8 mouse cellular contexts compared by ENCODE assay signal in genomic region chr5:137683388-137684293, GRCm38 (mm10). TPM values are rescaled to one million over a fixed set of nuclear protein-coding genes. Genes with fewer than 3 reads are reported as not detected.
DNase-seq lines count a peak whose midpoint lies in the region; ATAC-seq and TF ChIP-seq lines count a peak whose summit lies in the region.

No protein-coding gene starts in this region.

- peaks cover 4% of the 10 kb centered on the region; the same call in 1 of the 2 replicates for H3K79me2 ChIP-seq in CH12.LX (replicated peaks; ENCODE audit: control insufficient read depth, extremely low read depth, insufficient read depth, poor library complexity, severe bottlenecking)

- peak overlapping the region; percentile 42 for H3K4me2 ChIP-seq in CH12.LX (ENCODE audit: insufficient read depth, low read depth, poor library complexity, severe bottlenecking)
- peak overlapping the region; percentile 98 for H3K4me2 ChIP-seq in embryonic facial prominence, embryonic 12.5 days (replicated peaks)
- peak overlapping the region; percentile 88 for H3K4me2 ChIP-seq in intestine, embryonic 15.5 days (replicated peaks)
- peak overlapping the region; percentile 98 for H3K4me2 ChIP-seq in lung, embryonic 16.5 days (ENCODE audit: low read depth, low read length)

- peak overlapping the region; percentile 59 to 69 (median 63) for H3K4me3 ChIP-seq in CH12.LX (replicated peaks in 1 of 3; ENCODE audit: low read depth in 2 of 3, low read length in 2 of 3, poor library complexity in 1 of 3)
- H3K4me3 ChIP-seq in embryonic facial prominence, embryonic 12.5 days = peak overlapping the region; percentile 76
- peak overlapping the region; percentile 84 for H3K4me3 ChIP-seq in intestine, embryonic 15.5 days (replicated peaks)
- H3K4me3 ChIP-seq in lung, embryonic 16.5 days (ENCODE audit: low read length) = peak overlapping the region; percentile 82

- H3K9me3 ChIP-seq in CH12.LX (replicated peaks; ENCODE audit: low read length) = no peaks in the 10 kb centered on the region
- H3K9me3 ChIP-seq in embryonic facial prominence, embryonic 12.5 days = no peaks in the 10 kb centered on the region
- no peaks in the 10 kb centered on the region for H3K9me3 ChIP-seq in intestine, embryonic 15.5 days
- H3K9me3 ChIP-seq in lung, embryonic 16.5 days (ENCODE audit: control insufficient read depth, low read length) = no peaks in the 10 kb centered on the region

- no peak for TF ChIP-seq CTCF in CH12.LX (conservative IDR thresholded peaks at IDR 0.05 in 1 of 2, IDR thresholded peaks at IDR 0.05 in 1 of 2; ENCODE audit: low read depth in 2 of 2, low read length in 2 of 2)

- H3K27ac ChIP-seq in CH12.LX (ENCODE audit: insufficient read depth, low read depth) = no peak overlapping the region
- H3K27ac ChIP-seq in embryonic facial prominence, embryonic 12.5 days = peak overlapping the region; percentile 75; the same call in 1 of the 2 replicates
- H3K27ac ChIP-seq in intestine, embryonic 15.5 days = peak overlapping the region; percentile 82
- H3K27ac ChIP-seq in lung, embryonic 16.5 days (ENCODE audit: low read length) = peak overlapping the region; percentile 71

- no peak for TF ChIP-seq RAD21 in CH12.LX (IDR thresholded peaks at IDR 0.05; ENCODE audit: low read depth, low read length)

- dilution Hi-C loops in CH12.LX (cut with MboI; ENCODE audit: extremely low pct_ligation_motif_present, extremely low pct_unique_long_range_greater_than_20kb, low sequenced_read_pairs) = no loop called here

- WGBS in embryonic facial prominence, embryonic 12.5 days = 15% methylated on average over 28 of the region's 28 CpGs
- WGBS in intestine, embryonic 15.5 days = 6% methylated on average over 28 of the region's 28 CpGs
- WGBS in lung, embryonic 16.5 days = 4% methylated on average over 28 of the region's 28 CpGs

- H3K36me3 ChIP-seq in CH12.LX (replicated peaks in 1 of 2; ENCODE audit: control insufficient read depth in 1 of 2, insufficient read depth in 1 of 2, low read length in 1 of 2) = peaks cover 0 to 28% of the 10 kb centered on the region in 2 experiments
- H3K36me3 ChIP-seq in embryonic facial prominence, embryonic 12.5 days = no peaks in the 10 kb centered on the region
- H3K36me3 ChIP-seq in intestine, embryonic 15.5 days = no peaks in the 10 kb centered on the region
- H3K36me3 ChIP-seq in lung, embryonic 16.5 days (ENCODE audit: control insufficient read depth, insufficient read depth, low read length) = no peaks in the 10 kb centered on the region
- no peaks in the 10 kb centered on the region for H3K36me3 ChIP-seq in splenic B cell, adult 2 months (ENCODE audit: control insufficient read depth, insufficient read depth, low read length, poor library complexity, severe bottlenecking)

- no peaks in the 10 kb centered on the region for H3K27me3 ChIP-seq in CH12.LX (replicated peaks)
- no peaks in the 10 kb centered on the region for H3K27me3 ChIP-seq in embryonic facial prominence, embryonic 12.5 days
- no peaks in the 10 kb centered on the region for H3K27me3 ChIP-seq in intestine, embryonic 15.5 days (replicated peaks)
- no peaks in the 10 kb centered on the region for H3K27me3 ChIP-seq in lung, embryonic 16.5 days (ENCODE audit: control insufficient read depth, insufficient read depth, low read depth, low read length)
- H3K27me3 ChIP-seq in splenic B cell, adult 2 months (ENCODE audit: control insufficient read depth, insufficient read depth, low read length, poor library complexity, severe bottlenecking) = no peaks in the 10 kb centered on the region

- H3K9ac ChIP-seq in CH12.LX (ENCODE audit: insufficient read depth, low read depth) = peak overlapping the region; percentile 17
- peak overlapping the region; percentile 73 for H3K9ac ChIP-seq in embryonic facial prominence, embryonic 12.5 days
- peak overlapping the region; percentile 80 for H3K9ac ChIP-seq in intestine, embryonic 15.5 days
- H3K9ac ChIP-seq in lung, embryonic 16.5 days (ENCODE audit: low read length) = peak overlapping the region; percentile 69

- no peak for TF ChIP-seq EP300 in CH12.LX (IDR thresholded peaks at IDR 0.05; ENCODE audit: low read length)

- peaks cover 0 to 31% of the 10 kb centered on the region in 2 experiments; a peak in 2 of 4 replicates for H3K4me1 ChIP-seq in CH12.LX (ENCODE audit: control insufficient read depth in 1 of 2, insufficient read depth in 2 of 2)
- H3K4me1 ChIP-seq in embryonic facial prominence, embryonic 12.5 days = peaks cover 20% of the 10 kb centered on the region
- H3K4me1 ChIP-seq in intestine, embryonic 15.5 days (replicated peaks) = 0 out of 2 replicates have a peak, but pooled peaks cover 2% of the 10 kb centered on the region
- peaks cover 13% of the 10 kb centered on the region for H3K4me1 ChIP-seq in lung, embryonic 16.5 days (replicated peaks; ENCODE audit: control insufficient read depth, insufficient read depth, low read length)

- DNase-seq in embryo, embryonic 10 days (ENCODE audit: low spot score) = peak; percentile 26
- no peak for DNase-seq in embryo, embryonic 11 days
- DNase-seq in CH12.LX (ENCODE audit: extremely low read depth) = peak; percentile 62
- peak; percentile 47 for DNase-seq in splenic B cell, adult 2 months (ENCODE audit: low read depth, low spot score)
- no peak for DNase-seq in urinary bladder, postnatal 36 days (ENCODE audit: low spot score in 2 of 2)

- no peak for TF ChIP-seq POLR2A in CH12.LX (IDR thresholded peaks at IDR 0.05; ENCODE audit: low read depth, low read length)

- in situ Hi-C loops in CH12.LX (cut with MboI; ENCODE audit: low pct_ligation_motif_present, low pct_unique_long_range_greater_than_20kb, low sequenced_read_pairs) = no loop called here

- no peak for ATAC-seq in embryonic facial prominence, embryonic 12.5 days (ENCODE audit: insufficient number of reproducible peaks, insufficient read depth, low FRiP score, low TSS enrichment)
- no peak; the same call in 1 of the 2 replicates for ATAC-seq in intestine, embryonic 15.5 days
- ATAC-seq in lung, embryonic 16.5 days (ENCODE audit: low read depth) = peak; percentile 1; the same call in 1 of the 2 replicates

TF ChIP-seq in CH12.LX, 34 proteins besides CTCF, POLR2A, EP300 and RAD21 (continues in another document):
- TF ChIP-seq MAZ (IDR thresholded peaks at IDR 0.05; ENCODE audit: low read depth, low read length) (0 out of 2 replicates have a peak, but pooled peaks have one; percentile 28), NELFE (IDR thresholded peaks at IDR 0.05; ENCODE audit: low read depth, low read length) (no peak), ZNF384 (IDR thresholded peaks at IDR 0.05; ENCODE audit: low read depth, low read length) (no peak), KAT2A (IDR thresholded peaks at IDR 0.05; ENCODE audit: insufficient replicate concordance, low read length) (0 out of 2 replicates have a peak, but pooled peaks have one; percentile 13), TBP (conservative IDR thresholded peaks at IDR 0.05; ENCODE audit: low read depth, low read length) (no peak), SIN3A (IDR thresholded peaks at IDR 0.05; ENCODE audit: low read length) (peak; percentile 15), CHD1 (IDR thresholded peaks at IDR 0.05; ENCODE audit: low read depth, low read length) (no peak), BHLHE40 (IDR thresholded peaks at IDR 0.05; ENCODE audit: low read depth, low read length) (0 out of 2 replicates have a peak, but pooled peaks have one; percentile 11), JUND (conservative IDR thresholded peaks at IDR 0.05; ENCODE audit: low read depth, low read length) (no peak), GABPA (IDR thresholded peaks at IDR 0.05; ENCODE audit: insufficient replicate concordance, low read depth, low read length) (no peak)

RNA-seq across cellular contexts. Expression of gene Agfg2, which starts 0.9 kb away (rescaled TPM):
- total RNA-seq in CH12.LX (2012; rRNA removed) (8.7 and 10.0 TPM in 2 replicates), CH12.LX (2014; rRNA removed) (11.5 and 13.4 TPM in 2 replicates)
- polyA plus RNA-seq in CH12.LX (2012; ENCODE audit: insufficient read length, low read depth) = 16.7 and 16.8 TPM in 2 replicates
- polyA plus RNA-seq in embryonic facial prominence, embryonic 12.5 days (2016; fragmentation: Nextera tagmentation; extraction: Ambion mirVana) = 21.7 and 22.2 TPM in 2 replicates
- 19.5 and 20.8 TPM in 2 replicates for polyA plus RNA-seq in intestine, embryonic 15.5 days (2015; fragmentation: Nextera tagmentation; extraction: Ambion mirVana)
- 14.2 and 16.3 TPM in 2 replicates for polyA plus RNA-seq in lung, embryonic 16.5 days (2015; fragmentation: Nextera tagmentation; extraction: Ambion mirVana)

RNA-seq across cellular contexts. Expression of gene Irs3, which starts 38.1 kb away (rescaled TPM):
- total RNA-seq in CH12.LX (2012; rRNA removed) (not detected in 2 replicates), CH12.LX (2014; rRNA removed) (not detected in 2 replicates)
- not detected in 2 replicates for polyA plus RNA-seq in CH12.LX (2012; ENCODE audit: insufficient read length, low read depth)
- 0.18 and 0.34 TPM in 2 replicates for polyA plus RNA-seq in embryonic facial prominence, embryonic 12.5 days (2016; fragmentation: Nextera tagmentation; extraction: Ambion mirVana)
- polyA plus RNA-seq in intestine, embryonic 15.5 days (2015; fragmentation: Nextera tagmentation; extraction: Ambion mirVana) = 0.13 and 0.18 TPM in 2 replicates
- polyA plus RNA-seq in lung, embryonic 16.5 days (2015; fragmentation: Nextera tagmentation; extraction: Ambion mirVana) = 0.38 TPM in 1 of 2 replicates, not detected in the other

RNA-seq across cellular contexts. Expression of gene Sap25, which starts 42.5 kb away (rescaled TPM):
- total RNA-seq in CH12.LX (2012; rRNA removed) (2.2 and 2.4 TPM in 2 replicates), CH12.LX (2014; rRNA removed) (0.72 and 2.1 TPM in 2 replicates)
- 12.1 and 16.6 TPM in 2 replicates for polyA plus RNA-seq in CH12.LX (2012; ENCODE audit: insufficient read length, low read depth)
- 6.6 and 6.8 TPM in 2 replicates for polyA plus RNA-seq in embryonic facial prominence, embryonic 12.5 days (2016; fragmentation: Nextera tagmentation; extraction: Ambion mirVana)
- 5.5 and 8.9 TPM in 2 replicates for polyA plus RNA-seq in intestine, embryonic 15.5 days (2015; fragmentation: Nextera tagmentation; extraction: Ambion mirVana)
- polyA plus RNA-seq in lung, embryonic 16.5 days (2015; fragmentation: Nextera tagmentation; extraction: Ambion mirVana) = 9.7 and 12.4 TPM in 2 replicates

RNA-seq across cellular contexts. Expression of gene Gm20605, which starts 54.7 kb away (rescaled TPM):
- total RNA-seq in CH12.LX (2012; rRNA removed) (1.1 and 1.5 TPM in 2 replicates), CH12.LX (2014; rRNA removed) (0.50 and 1.1 TPM in 2 replicates)
- polyA plus RNA-seq in CH12.LX (2012; ENCODE audit: insufficient read length, low read depth) = 7.4 and 9.0 TPM in 2 replicates
- polyA plus RNA-seq in embryonic facial prominence, embryonic 12.5 days (2016; fragmentation: Nextera tagmentation; extraction: Ambion mirVana) = 9.2 and 11.8 TPM in 2 replicates
- 7.4 and 8.0 TPM in 2 replicates for polyA plus RNA-seq in intestine, embryonic 15.5 days (2015; fragmentation: Nextera tagmentation; extraction: Ambion mirVana)
- 14.8 and 18.1 TPM in 2 replicates for polyA plus RNA-seq in lung, embryonic 16.5 days (2015; fragmentation: Nextera tagmentation; extraction: Ambion mirVana)

RNA-seq across cellular contexts. Expression of gene Lrch4, which starts 54.7 kb away (rescaled TPM):
- 20.0 and 25.6 TPM in 2 replicates for total RNA-seq in CH12.LX (2012; rRNA removed)
- total RNA-seq in CH12.LX (2014; rRNA removed) = 9.0 and 9.9 TPM in 2 replicates
- 47.9 and 62.1 TPM in 2 replicates for polyA plus RNA-seq in CH12.LX (2012; ENCODE audit: insufficient read length, low read depth)
- polyA plus RNA-seq in embryonic facial prominence, embryonic 12.5 days (2016; fragmentation: Nextera tagmentation; extraction: Ambion mirVana) = 30.8 and 34.0 TPM in 2 replicates
- 34.7 and 36.3 TPM in 2 replicates for polyA plus RNA-seq in intestine, embryonic 15.5 days (2015; fragmentation: Nextera tagmentation; extraction: Ambion mirVana)
- polyA plus RNA-seq in lung, embryonic 16.5 days (2015; fragmentation: Nextera tagmentation; extraction: Ambion mirVana) = 34.2 and 42.6 TPM in 2 replicates

Comparison
In these comparisons a context has a peak if more than half of its experiments do, and no peak if none do; other contexts are left out.
1. DNase-seq: peak in embryo, embryonic 10 days (single experiment), CH12.LX (single experiment) and splenic B cell, adult 2 months (single experiment); none in embryo, embryonic 11 days (single experiment) and urinary bladder, postnatal 36 days (0 of 2).
2. H3K4me2 ChIP-seq: peak in every context shown above with its lines; median percentile 98 in embryonic facial prominence, embryonic 12.5 days; 98 in lung, embryonic 16.5 days; 88 in intestine, embryonic 15.5 days; 42 in CH12.LX.
3. H3K9ac ChIP-seq: peak in every context shown above with its lines; median percentile 80 in intestine, embryonic 15.5 days; 73 in embryonic facial prominence, embryonic 12.5 days; 69 in lung, embryonic 16.5 days; 17 in CH12.LX.
4. Peak in every context shown above with its lines, with median percentiles within 50 percentile points of each other: H3K4me3 ChIP-seq.